Mouse (Mus musculus) hindbrain, embryonic 11.5 days (tissue): ENCODE data around the gene Rab2b. TPM values are rescaled to one million over a fixed set of nuclear protein-coding genes. Genes with fewer than 3 reads are reported as not detected.

Source experiments
- ATAC-seq: fragments of 200-750 bp; cut with Nextera tagmentation; 2 replicates; pipeline ENCODE4 v1.8.0; 2017; ENCODE audit warnings: mild to moderate bottlenecking, moderate TSS enrichment, moderate library complexity; ENCODE audit not compliant: low FRiP score
- DNase-seq: peaks from one replicate; pipeline ENCODE4 v3.0.0-alpha.2; 2015; ENCODE audit warnings: low spot score
- H3K27ac ChIP-seq: fragments of 300-500 bp; sonication (generic); 2 replicates; pipeline ENCODE4 v1.5.1; 2014; ENCODE audit warnings: mild to moderate bottlenecking, low read depth, low read length
- H3K27me3 ChIP-seq: fragments of 300-500 bp; sonication (generic); 2 replicates; pipeline ENCODE4 v1.6.1; 2014; ENCODE audit warnings: mild to moderate bottlenecking, low read length, moderate library complexity, mixed read lengths; ENCODE audit not compliant: control insufficient read depth, insufficient read depth
- H3K36me3 ChIP-seq: fragments of 300-500 bp; sonication (generic); 2 replicates; pipeline ENCODE4 v1.6.1; 2014; ENCODE audit warnings: mild to moderate bottlenecking, low read length, moderate library complexity, mixed read lengths; ENCODE audit not compliant: control insufficient read depth, insufficient read depth
- H3K4me1 ChIP-seq: fragments of 300-500 bp; sonication (generic); replicated peaks from 2 replicates; pipeline ENCODE4 v1.6.1; 2014; ENCODE audit warnings: low read length, mixed read lengths; ENCODE audit not compliant: control insufficient read depth, insufficient read depth
- H3K4me2 ChIP-seq: fragments of 300-500 bp; sonication (generic); replicated peaks from 2 replicates; pipeline ENCODE4 v1.6.1; 2014; ENCODE audit warnings: mild to moderate bottlenecking, low read depth, low read length
- H3K4me3 ChIP-seq: fragments of 300-500 bp; sonication (generic); 2 replicates; pipeline ENCODE4 v1.5.1; 2014; ENCODE audit warnings: low read depth, low read length
- H3K9ac ChIP-seq: fragments of 300-500 bp; sonication (generic); 2 replicates; pipeline ENCODE4 v1.6.1; 2014; ENCODE audit warnings: low read depth, low read length
- H3K9me3 ChIP-seq: fragments of 300-500 bp; sonication (generic); 2 replicates; pipeline ENCODE4 v1.6.1; 2016; ENCODE audit warnings: low read length; ENCODE audit not compliant: control insufficient read depth
- WGBS: fragments of 180-500 bp; shearing (Covaris S2); extraction: QIAGEN DNeasy Blood & Tissue Kit; methylation state at CpG from one replicate; pipeline ENCODE4 v1.1.7; 2014; 5-methylcytosine and 5-hydroxymethylcytosine counted together
- polyA plus RNA-seq: library from polyadenylated mRNA; unstranded; fragments of >200 nt; fragmentation: Nextera tagmentation; extraction: Ambion mirVana; gene quantifications from 2 replicates; pipeline ENCODE4 v1.2.1, GENCODE M21; 2014

The Rab2b gene
- polyA plus RNA-seq: 44.1 and 45.2 TPM in 2 replicates

- Histone ChIP-seq H3K27ac (peak within 1 kb of the TSS; percentile 77), H3K36me3 (no peaks in the 10 kb centered on the region), H3K9ac (peak within 1 kb of the TSS; percentile 86), H3K9me3 (no peaks in the 10 kb centered on the region), H3K27me3 (no peaks in the 10 kb centered on the region), H3K4me2 (peak within 1 kb of the TSS; percentile 59), H3K4me1 (peaks cover 3% of the 10 kb centered on the region; the same call in 1 of the 2 replicates), H3K4me3 (peak within 1 kb of the TSS; percentile 91)
- DNase-seq (peak; percentile 99), ATAC-seq (peak; percentile 99)
- under 1% methylated on average over 64 of the region's 66 CpGs for WGBS
Measured at GRCm38 (mm10) chr14:52278932-52279746, at the start of gene Rab2b, which contains the start of gene Tox4. Gene Rab2b, minus strand, starts transcription at chr14:52279545. Gene Tox4, plus strand, starts transcription at chr14:52279146.

- H3K4me1 ChIP-seq: no peaks in the 10 kb centered on the region; the same call in 1 of the 2 replicates
- peak within 1 kb of the TSS; percentile 63 for H3K4me2 ChIP-seq
Measured at GRCm38 (mm10) chr14:52327910-52328812, 48.8 kb upstream of the Rab2b start, which contains the start of gene Sall2. Gene Sall2, minus strand, starts transcription at chr14:52328762.

GRCm38 (mm10) chr14:52327375-52327901 is 48.1 kb upstream of the Rab2b start:
- ATAC-seq (peak; percentile 69), DNase-seq (peak; percentile 68)
- Histone ChIP-seq H3K27ac (peak overlapping the region; percentile 85), H3K9me3 (no peaks in the 10 kb centered on the region), H3K4me3 (peak overlapping the region; percentile 48), H3K27me3 (no peaks in the 10 kb centered on the region), H3K4me1 (no peaks in the 10 kb centered on the region; the same call in 1 of the 2 replicates), H3K9ac (peak overlapping the region; percentile 60), H3K4me2 (peak overlapping the region; percentile 63), H3K36me3 (no peaks in the 10 kb centered on the region)
- WGBS: under 1% methylated on average over 14 of the region's 14 CpGs

More at GRCm38 (mm10) chr14:52327910-52328812, 48.8 kb upstream of the Rab2b start, which contains the start of gene Sall2:
- Histone ChIP-seq H3K27me3 (no peaks in the 10 kb centered on the region), H3K27ac (peak within 1 kb of the TSS; percentile 85), H3K4me3 (peak within 1 kb of the TSS; percentile 48), H3K36me3 (no peaks in the 10 kb centered on the region), H3K9me3 (no peaks in the 10 kb centered on the region), H3K9ac (peak within 1 kb of the TSS; percentile 60)
- under 1% methylated on average over 26 of the region's 26 CpGs for WGBS
- DNase-seq (peak; percentile 64), ATAC-seq (peak; percentile 72)

DNA sequence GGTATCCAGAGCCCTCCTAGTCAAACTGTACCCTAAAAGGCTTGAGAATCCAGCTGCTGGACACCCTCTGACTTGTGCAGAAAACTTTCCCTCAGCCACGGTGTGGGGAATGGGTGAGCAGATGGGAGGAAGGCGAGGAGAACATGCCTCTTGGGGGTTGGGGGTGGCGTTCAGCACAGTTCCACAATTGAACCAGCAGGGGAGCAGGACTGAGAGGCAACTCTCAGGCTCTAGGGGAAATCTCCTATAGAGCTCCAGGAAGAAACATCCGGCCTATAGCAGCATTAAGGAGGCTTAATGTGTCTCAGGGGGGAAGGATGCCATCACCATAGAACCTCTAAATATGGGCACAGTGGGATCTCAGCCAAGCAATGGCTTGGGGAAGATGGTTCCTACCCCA is 46.5 kb upstream of the Rab2b start:
- H3K9me3 ChIP-seq: no peaks in the 10 kb centered on the region
- DNase-seq: no peak
- no peaks in the 10 kb centered on the region for H3K36me3 ChIP-seq
- H3K27ac ChIP-seq: no peak overlapping the region
- peak overlapping the region; percentile 48; the same call in 1 of the 2 replicates for H3K4me3 ChIP-seq
- no peaks in the 10 kb centered on the region; the same call in 1 of the 2 replicates for H3K4me1 ChIP-seq
- 4% methylated on average over 4 of the region's 4 CpGs for WGBS
- no peaks in the 10 kb centered on the region for H3K27me3 ChIP-seq
- 0 out of 2 replicates have a peak, but pooled peaks have one; percentile 11 for ATAC-seq
- 0 out of 2 replicates have a peak overlapping the region, but pooled peaks have one; percentile 2 for H3K9ac ChIP-seq
- peak overlapping the region; percentile 63 for H3K4me2 ChIP-seq

DNA sequence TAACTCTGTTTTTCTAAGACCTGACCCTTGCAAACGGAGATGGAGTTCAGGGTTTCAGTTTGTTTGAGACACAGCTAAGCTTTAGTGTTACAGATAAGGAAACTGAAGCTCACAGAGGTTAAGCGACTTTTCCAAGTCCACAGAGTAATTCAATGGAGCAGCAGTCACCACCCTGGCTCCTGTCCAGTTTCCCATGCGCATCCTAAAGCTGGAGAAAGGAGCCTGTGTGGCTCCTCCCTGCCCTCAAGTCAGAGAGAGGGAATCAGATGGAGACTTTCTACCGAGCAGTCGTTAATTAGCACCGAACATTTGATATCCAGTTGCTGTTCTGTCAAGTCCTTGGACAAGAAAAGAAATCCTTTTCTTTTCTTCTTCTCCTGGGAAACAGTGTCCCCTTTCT is 40.0 kb upstream of the Rab2b start:
- ATAC-seq (no peak), DNase-seq (no peak)
- H3K9me3 ChIP-seq: no peaks in the 10 kb centered on the region
- H3K4me2 ChIP-seq: no peak overlapping the region
- no peak overlapping the region for H3K27ac ChIP-seq
- 80% methylated on average over 6 of the region's 6 CpGs for WGBS
- H3K4me1 ChIP-seq: peaks cover 2% of the 10 kb centered on the region
- no peaks in the 10 kb centered on the region for H3K27me3 ChIP-seq
- peaks cover 3% of the 10 kb centered on the region; the same call in 1 of the 2 replicates for H3K36me3 ChIP-seq
- no peak overlapping the region for H3K9ac ChIP-seq
- no peak overlapping the region for H3K4me3 ChIP-seq

DNA sequence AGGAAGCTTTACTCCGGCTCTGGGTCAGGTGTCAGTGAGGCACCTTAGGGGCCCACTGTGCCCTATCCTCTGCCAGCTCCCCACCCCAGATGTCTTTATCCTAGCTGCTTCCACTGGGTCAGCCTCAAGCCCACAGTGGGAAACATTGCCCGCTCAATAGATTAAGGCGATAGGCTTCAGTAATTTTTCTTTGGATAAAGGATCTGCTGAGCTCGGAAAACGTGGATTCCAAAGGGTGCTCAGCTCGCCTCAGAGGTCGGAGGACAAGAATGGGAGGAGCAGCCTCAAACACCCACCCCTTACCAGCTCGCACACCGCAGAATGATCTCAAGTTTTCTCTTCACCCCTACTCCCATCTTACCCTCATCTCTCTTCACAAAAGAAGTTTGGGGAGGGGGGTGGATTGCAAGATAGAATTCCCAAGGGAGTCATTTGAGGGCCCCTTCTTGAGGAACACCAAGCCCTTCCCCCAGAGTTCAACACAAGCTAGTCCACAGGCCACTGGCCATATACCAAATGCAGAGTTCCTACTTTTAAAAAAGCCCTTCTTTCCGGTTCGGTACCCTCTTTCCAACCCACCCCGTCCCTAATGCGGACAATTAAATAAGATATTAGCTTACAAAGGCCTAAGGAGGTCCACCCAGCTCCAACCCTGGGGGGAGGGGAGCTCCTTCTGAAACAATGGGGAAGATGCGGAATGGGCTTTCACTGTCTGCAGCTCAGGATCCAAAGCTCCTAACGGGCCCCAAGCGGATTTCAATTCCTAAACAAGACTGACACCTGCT is 37.3 kb upstream of the Rab2b start:
- H3K27ac ChIP-seq: peak overlapping the region; percentile 93
- peaks cover 23% of the 10 kb centered on the region for H3K36me3 ChIP-seq
- H3K4me2 ChIP-seq: peak overlapping the region; percentile 80
- H3K4me3 ChIP-seq: peak overlapping the region; percentile 79
- peak overlapping the region; percentile 96 for H3K9ac ChIP-seq
- WGBS: 2% methylated on average over 16 of the region's 16 CpGs
- DNase-seq (peak; percentile 74), ATAC-seq (peak; percentile 84)
- H3K27me3 ChIP-seq: no peaks in the 10 kb centered on the region
- peaks cover 2% of the 10 kb centered on the region for H3K4me1 ChIP-seq
- no peaks in the 10 kb centered on the region for H3K9me3 ChIP-seq

DNA sequence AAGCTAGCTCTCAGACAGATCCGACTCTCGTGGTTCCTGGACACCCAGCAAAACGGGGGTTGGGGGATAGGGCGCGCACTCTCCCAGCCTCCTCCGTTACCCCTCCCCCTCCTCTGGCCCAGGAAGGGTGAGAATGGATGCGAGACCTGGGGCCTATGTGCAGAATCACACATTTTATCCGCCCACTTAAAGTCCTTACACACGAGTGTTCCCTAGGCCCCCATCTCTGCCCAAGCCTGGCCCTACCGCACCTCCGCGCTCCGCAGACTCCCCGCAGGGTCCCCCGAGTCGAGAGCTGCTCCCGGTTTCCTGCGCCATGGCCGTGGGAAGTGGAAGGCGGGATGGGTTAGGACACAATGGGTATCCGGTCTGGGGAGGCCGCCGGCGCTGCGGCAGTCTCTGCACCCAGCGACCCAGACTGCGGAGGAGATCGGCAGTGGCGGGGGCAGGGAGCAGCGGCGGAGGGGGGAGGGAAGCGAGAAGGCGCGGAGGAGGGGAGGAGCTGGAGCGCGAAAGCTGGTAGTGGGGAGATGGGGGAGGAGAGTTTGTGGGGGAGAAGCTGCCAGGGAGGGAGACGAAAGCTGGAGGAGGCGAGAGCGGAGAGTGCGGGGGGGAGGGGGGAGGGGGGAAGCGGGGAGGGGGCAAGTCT is 36.6 kb upstream of the Rab2b start:
- H3K9ac ChIP-seq: peak overlapping the region; percentile 96
- H3K4me2 ChIP-seq: peak overlapping the region; percentile 80
- peaks cover 2% of the 10 kb centered on the region for H3K4me1 ChIP-seq
- peaks cover 26% of the 10 kb centered on the region for H3K36me3 ChIP-seq
- H3K27me3 ChIP-seq: no peaks in the 10 kb centered on the region
- peak overlapping the region; percentile 93 for H3K27ac ChIP-seq
- DNase-seq: peak; percentile 82
- ATAC-seq: peak; percentile 88
- WGBS: 1% methylated on average over 26 of the region's 41 CpGs
- peak overlapping the region; percentile 79 for H3K4me3 ChIP-seq
- H3K9me3 ChIP-seq: no peaks in the 10 kb centered on the region
